Mouse (Mus musculus) liver, adult 2 months (tissue): ENCODE measurements around the gene Kansl1. TPM values are rescaled to one million over a fixed set of nuclear protein-coding genes. Genes with fewer than 3 reads are reported as not detected.

Experiments
- DNase-seq: peaks from one replicate; pipeline ENCODE4 v3.0.0-alpha.2; 2011; ENCODE audit warnings: low read depth, low spot score; ENCODE audit errors: extremely low read depth
- H3K27ac ChIP-seq: fragments of 200-500 bp; replicated peaks from 2 replicates; pipeline ENCODE4 v1.5.1; 2012; ENCODE audit warnings: low read depth, mild to moderate bottlenecking, control low read depth, inconsistent platforms, low read length; ENCODE audit not compliant: insufficient read depth
- H3K27me3 ChIP-seq: fragments of 200-500 bp; 2 replicates; pipeline ENCODE4 v1.6.1; 2012; ENCODE audit warnings: mild to moderate bottlenecking, moderate library complexity, low read length, inconsistent platforms; ENCODE audit not compliant: control insufficient read depth, insufficient read depth
- H3K36me3 ChIP-seq: fragments of 200-500 bp; 2 replicates; pipeline ENCODE4 v1.6.1; 2012; ENCODE audit warnings: low read length, inconsistent platforms; ENCODE audit not compliant: control insufficient read depth, insufficient read depth
- H3K4me1 ChIP-seq: fragments of 200-500 bp; 2 replicates; pipeline ENCODE4 v1.6.1; 2011; ENCODE audit warnings: low read length; ENCODE audit not compliant: control insufficient read depth, insufficient read depth
- H3K4me3 ChIP-seq: fragments of 200-500 bp; 2 replicates; pipeline ENCODE4 v1.5.1; 2011; ENCODE audit warnings: low read depth, mild to moderate bottlenecking, control low read depth, low read length, moderate library complexity; ENCODE audit not compliant: insufficient read depth
- H3K79me2 ChIP-seq: fragments of 200-500 bp; 2 replicates; pipeline ENCODE4 v1.6.1; 2012; ENCODE audit warnings: inconsistent platforms, mild to moderate bottlenecking, low read length, moderate library complexity; ENCODE audit not compliant: control insufficient read depth, insufficient read depth
- H3K9ac ChIP-seq: fragments of 200-500 bp; 2 replicates; pipeline ENCODE4 v1.6.1; 2012; ENCODE audit warnings: low read depth, mild to moderate bottlenecking, control low read depth, inconsistent platforms, low read length
- CTCF ChIP-seq: fragments of 200-500 bp; IDR thresholded peaks from 2 replicates; pipeline ENCODE4 v1.5.1; 2011; ENCODE audit warnings: low read depth, low read length, control low read depth
- POLR2A ChIP-seq: fragments of 200-500 bp; IDR thresholded peaks from 2 replicates; pipeline ENCODE4 v1.6.1; 2011; ENCODE audit warnings: low read length, control low read depth; ENCODE audit not compliant: insufficient read depth; ENCODE audit errors: extremely low read depth
- WGBS: fragments of 180-500 bp; shearing (Covaris S2); methylation state at CpG from one replicate; pipeline ENCODE4 v1.1.7; 2018; 5-methylcytosine and 5-hydroxymethylcytosine counted together
- polyA plus RNA-seq: library from polyadenylated mRNA; depleted of rRNA; stranded (reverse); fragments of >200 nt; gene quantifications from 2 replicates; pipeline ENCODE4 v1.2.3, GENCODE M21; 2012
- total RNA-seq: library from RNA; depleted of rRNA; stranded (reverse); fragments of >200 nt; gene quantifications from 2 replicates; pipeline ENCODE4 v1.2.3, GENCODE M21; 2014

Kansl1 gene
- total and polyA plus RNA-seq, 2 experiments, result 13.7 to 36.2 TPM

GRCm38 (mm10) chr11:104442333-104443136 lies 26.1 kb downstream of the Kansl1 start:
- TF ChIP-seq POLR2A (peak; percentile 59; the same call in 1 of the 2 replicates), CTCF (peak; percentile 52)
- Histone ChIP-seq H3K4me3 (peak overlapping the region; percentile 95), H3K9ac (peak overlapping the region; percentile 99), H3K27ac (peak overlapping the region; percentile 98), H3K4me1 (peaks cover 13% of the 10 kb centered on the region), H3K27me3 (no peaks in the 10 kb centered on the region), H3K79me2 (peaks cover 3% of the 10 kb centered on the region; the same call in 1 of the 2 replicates), H3K36me3 (no peaks in the 10 kb centered on the region)
- DNase-seq, result peak; percentile 89
- under 1% methylated on average over 74 of the region's 82 CpGs for whole genome bisulfite sequencing

GRCm38 (mm10) chr11:104441475-104442332 lies 27.0 kb downstream of the Kansl1 start:
- H3K9ac ChIP-seq, result peak overlapping the region; percentile 99
- H3K36me3 ChIP-seq, result no peaks in the 10 kb centered on the region
- peak overlapping the region; percentile 95 for H3K27ac ChIP-seq
- peaks cover 17% of the 10 kb centered on the region for H3K4me1 ChIP-seq
- under 1% methylated on average over 71 of the region's 92 CpGs for WGBS
- TF ChIP-seq CTCF, result no peak
- TF ChIP-seq POLR2A, result peak; percentile 49; the same call in 1 of the 2 replicates
- H3K4me3 ChIP-seq, result peak overlapping the region; percentile 95
- DNase-seq, result peak; percentile 63
- no peaks in the 10 kb centered on the region for H3K27me3 ChIP-seq
- H3K79me2 ChIP-seq, result peaks cover 8% of the 10 kb centered on the region

DNA sequence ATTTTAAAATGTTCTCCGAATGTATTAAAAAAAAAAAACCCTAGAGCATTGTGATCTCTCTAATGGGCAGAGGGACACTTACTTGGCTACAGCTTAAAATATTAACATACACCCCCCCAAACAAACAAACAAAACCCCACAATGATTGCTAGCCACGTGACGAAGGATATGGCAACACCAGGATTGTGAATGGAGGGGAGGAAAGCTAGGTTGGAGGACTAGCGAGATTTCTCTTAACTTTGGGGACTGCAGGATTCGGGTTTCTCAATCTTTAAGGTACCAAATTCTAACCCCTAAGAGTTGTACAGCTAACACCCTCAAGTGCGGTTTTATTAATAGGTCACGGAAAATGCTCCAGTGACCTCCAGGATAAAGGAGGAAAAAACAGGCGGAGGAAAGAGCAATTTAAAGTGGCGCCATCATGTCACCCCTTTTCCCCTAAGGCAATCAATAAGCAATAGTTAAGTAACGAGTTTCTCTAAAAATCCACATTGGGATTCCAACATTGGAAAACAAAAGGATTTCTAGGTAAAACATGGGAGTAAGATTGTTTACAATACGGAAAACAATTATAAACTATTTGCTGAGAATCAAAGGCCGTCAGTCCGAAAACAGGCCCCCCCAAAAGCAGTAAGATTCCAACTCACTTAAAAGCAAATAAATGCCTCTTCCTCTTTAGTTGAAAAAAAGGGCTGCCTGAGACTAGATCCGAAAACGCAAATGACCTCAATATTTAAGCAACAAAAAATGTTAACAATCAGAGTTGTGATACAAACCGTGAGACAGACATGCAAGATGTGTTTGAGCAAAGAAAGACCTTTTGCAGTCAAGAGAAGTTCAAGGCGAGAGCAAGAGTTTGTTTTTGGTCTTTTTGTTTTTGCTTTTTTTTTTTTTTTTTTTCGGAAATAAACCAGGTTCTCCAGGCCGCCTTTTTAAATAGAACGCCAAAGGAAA lies 27.9 kb downstream of the Kansl1 start:
- Histone ChIP-seq H3K27ac (peak overlapping the region; percentile 95), H3K27me3 (no peaks in the 10 kb centered on the region), H3K4me1 (peaks cover 16% of the 10 kb centered on the region), H3K36me3 (no peaks in the 10 kb centered on the region), H3K4me3 (peak overlapping the region; percentile 95), H3K79me2 (peaks cover 8% of the 10 kb centered on the region), H3K9ac (peak overlapping the region; percentile 99)
- peak; percentile 65 for DNase-seq
- under 1% methylated on average over 20 of the region's 20 CpGs for WGBS
- TF ChIP-seq POLR2A (no peak), CTCF (no peak)

DNA sequence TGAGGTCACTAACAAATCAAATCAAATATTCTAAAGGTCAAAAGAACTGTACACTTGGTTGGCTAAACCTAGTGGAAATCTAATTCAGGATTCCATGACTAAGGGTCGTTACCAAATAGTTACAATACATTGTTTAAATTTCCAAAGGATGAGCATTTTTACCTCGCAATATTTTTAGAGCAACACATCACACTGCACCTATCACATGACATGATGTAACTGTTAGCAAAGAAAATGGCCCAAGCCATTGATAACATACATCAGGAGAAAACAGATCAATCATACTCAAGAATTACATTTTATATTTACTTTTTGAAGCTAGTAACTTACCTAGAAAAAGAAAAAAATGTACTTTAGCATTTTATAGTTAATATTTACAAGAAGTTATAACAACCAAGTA lies 29.0 kb downstream of the Kansl1 start:
- no peak overlapping the region for H3K4me3 ChIP-seq
- H3K27me3 ChIP-seq, result no peaks in the 10 kb centered on the region
- TF ChIP-seq CTCF, result no peak
- H3K4me1 ChIP-seq, result peaks cover 13% of the 10 kb centered on the region
- H3K27ac ChIP-seq, result no peak overlapping the region
- H3K79me2 ChIP-seq, result peaks cover 10% of the 10 kb centered on the region
- no peaks in the 10 kb centered on the region for H3K36me3 ChIP-seq
- DNase-seq, result peak; percentile 62
- H3K9ac ChIP-seq, result no peak overlapping the region
- 7% methylated on average over 2 of the region's 2 CpGs for WGBS

GRCm38 (mm10) chr11:104438450-104438849 lies 30.2 kb downstream of the Kansl1 start:
- Histone ChIP-seq H3K4me1 (peaks cover 17% of the 10 kb centered on the region), H3K4me3 (no peak overlapping the region), H3K27me3 (no peaks in the 10 kb centered on the region), H3K79me2 (peaks cover 15% of the 10 kb centered on the region), H3K9ac (no peak overlapping the region), H3K27ac (no peak overlapping the region), H3K36me3 (no peaks in the 10 kb centered on the region)
- no peak for DNase-seq
- TF ChIP-seq POLR2A (no peak), CTCF (no peak)
